In genomic region chr11:113972517-113972872, GRCm38 (mm10) we compare ENCODE assay signal across 9 mouse cellular contexts.
A peak's percentile ranks its signal among the peaks of the same experiment; 100 is the strongest.
DNase-seq lines count a peak whose midpoint lies in the region; ATAC-seq and TF ChIP-seq lines count a peak whose summit lies in the region.
"Had no signal": no experiment of that assay in that cellular context is flagged by ENCODE, and none has a peak within 500 bp of the region (broad histone marks: within the 10 kb centered on the region; RNA-seq: fewer than 3 reads in every experiment).

No protein-coding gene starts in this region.

- no peaks in the 10 kb centered on the region for H3K27me3 ChIP-seq in liver, adult 2 months (ENCODE audit: control insufficient read depth, insufficient read depth, low read length)
- H3K27me3 ChIP-seq in liver, embryonic 12.5 days (replicated peaks) = no peaks in the 10 kb centered on the region
- no peaks in the 10 kb centered on the region for H3K27me3 ChIP-seq in heart, adult 2 months (ENCODE audit: control insufficient read depth, insufficient read depth, low read length)
- no peaks in the 10 kb centered on the region for H3K27me3 ChIP-seq in kidney, adult 2 months (replicated peaks; ENCODE audit: control insufficient read depth, insufficient read depth, low read length)
- H3K27me3 ChIP-seq: megakaryocyte, embryonic 14.5 days had no signal

- no peak overlapping the region for H3K9ac ChIP-seq in liver, adult 2 months (ENCODE audit: low read depth, low read length)
- H3K9ac ChIP-seq in liver, embryonic 12.5 days = no peak overlapping the region
- H3K9ac ChIP-seq in heart, adult 2 months (ENCODE audit: low read depth, low read length) = no peak overlapping the region

- H3K27ac ChIP-seq in liver, adult 2 months (replicated peaks; ENCODE audit: insufficient read depth, low read depth, low read length) = no peak overlapping the region
- no peak overlapping the region for H3K27ac ChIP-seq in liver, embryonic 12.5 days
- no peak overlapping the region for H3K27ac ChIP-seq in heart, adult 2 months
- no peak overlapping the region for H3K27ac ChIP-seq in kidney, adult 2 months (ENCODE audit: insufficient read depth, low read depth, low read length)
- 0 out of 2 replicates have a peak overlapping the region, but pooled peaks have one; percentile 22 for H3K27ac ChIP-seq in olfactory bulb, adult 2 months (ENCODE audit: insufficient read depth, low read depth, low read length)

- ATAC-seq in liver, embryonic 12.5 days = no peak
- no peak for ATAC-seq in erythroblast, adult 5-6 weeks (replicated peaks; ENCODE audit: low FRiP score, poor library complexity, severe bottlenecking)

- H3K4me1 ChIP-seq in liver, adult 2 months (ENCODE audit: control insufficient read depth, insufficient read depth, low read length) = no peaks in the 10 kb centered on the region
- H3K4me1 ChIP-seq in liver, embryonic 12.5 days = peaks cover 7% of the 10 kb centered on the region; the same call in 1 of the 2 replicates
- H3K4me1 ChIP-seq in heart, adult 2 months (ENCODE audit: control insufficient read depth, insufficient read depth, low read length) = peaks cover 1% of the 10 kb centered on the region; the same call in 1 of the 2 replicates
- no peaks in the 10 kb centered on the region for H3K4me1 ChIP-seq in kidney, adult 2 months (ENCODE audit: control insufficient read depth, insufficient read depth, low read length)
- H3K4me1 ChIP-seq in olfactory bulb, adult 2 months (ENCODE audit: control insufficient read depth, insufficient read depth, low read length) = peaks cover 29% of the 10 kb centered on the region
- H3K4me1 ChIP-seq: megakaryocyte, embryonic 14.5 days had no signal

- DNase-seq in liver, adult 2 months (ENCODE audit: extremely low read depth, low read depth, low spot score) = peak; percentile 34
- peak; percentile 33 to 46 for DNase-seq in heart, adult 2 months
- DNase-seq in kidney, adult 2 months = peak; percentile 41
- no peak for DNase-seq in thymus, postnatal 14 days
- DNase-seq in left cerebral cortex, postnatal 36 days (ENCODE audit: low spot score in 2 of 2) = no peak

- intact Hi-C loops in heart, adult 2 months (cut with DNase I) = no loop called here
- intact Hi-C loops in left cerebral cortex, postnatal 36 days (cut with DNase I) = loop anchor here (5.0 kb wide), 1 partner anchor 95 kb away; the partner anchor contains the start of gene Sdk2

- H3K4me2 ChIP-seq in liver, embryonic 12.5 days = no peak overlapping the region

- no peak for TF ChIP-seq POLR2A in liver, adult 2 months (IDR thresholded peaks at IDR 0.05; ENCODE audit: extremely low read depth, insufficient read depth, low read length)
- TF ChIP-seq POLR2A in heart, adult 2 months (IDR thresholded peaks at IDR 0.05; ENCODE audit: insufficient read depth, low read depth, low read length) = no peak
- no peak for TF ChIP-seq POLR2A in kidney, adult 2 months (IDR thresholded peaks at IDR 0.05; ENCODE audit: low read depth, low read length)
- TF ChIP-seq POLR2A in olfactory bulb, adult 2 months (IDR thresholded peaks at IDR 0.05; ENCODE audit: insufficient read depth, low read depth, low read length) = no peak

- WGBS in liver, adult 2 months = 76% methylated on average over 3 of the region's 3 CpGs
- 46% methylated on average over 3 of the region's 3 CpGs for WGBS in liver, embryonic 12.5 days (ENCODE audit: insufficient replicate concordance)
- 30% methylated on average over 3 of the region's 3 CpGs for WGBS in heart, adult 2 months
- WGBS in kidney, adult 2 months = 53% methylated on average over 3 of the region's 3 CpGs
- 27% methylated on average over 3 of the region's 3 CpGs for WGBS in olfactory bulb, adult 2 months

- H3K4me3 ChIP-seq in liver, adult 2 months (ENCODE audit: insufficient read depth, low read depth, low read length) = no peak overlapping the region
- no peak overlapping the region for H3K4me3 ChIP-seq in liver, embryonic 12.5 days
- no peak overlapping the region for H3K4me3 ChIP-seq in heart, adult 2 months
- H3K4me3 ChIP-seq in kidney, adult 2 months (ENCODE audit: insufficient read depth, low read depth, low read length) = no peak overlapping the region
- no peak overlapping the region for H3K4me3 ChIP-seq in olfactory bulb, adult 2 months (ENCODE audit: insufficient read depth, low read depth, low read length)

- TF ChIP-seq EP300 in heart, adult 2 months (IDR thresholded peaks at IDR 0.05; ENCODE audit: insufficient read depth, low read depth, low read length) = no peak

- H3K9me3 ChIP-seq in liver, embryonic 12.5 days (replicated peaks) = peaks cover 43% of the 10 kb centered on the region

- no peaks in the 10 kb centered on the region for H3K36me3 ChIP-seq in liver, adult 2 months (ENCODE audit: control insufficient read depth, insufficient read depth, low read length)
- H3K36me3 ChIP-seq in liver, embryonic 12.5 days = 0 out of 2 replicates have a peak, but pooled peaks cover 3% of the 10 kb centered on the region
- no peaks in the 10 kb centered on the region for H3K36me3 ChIP-seq in heart, adult 2 months (ENCODE audit: control insufficient read depth, insufficient read depth, low read length)
- H3K36me3 ChIP-seq in kidney, adult 2 months (ENCODE audit: control insufficient read depth, insufficient read depth, low read length) = no peaks in the 10 kb centered on the region

- H3K79me2 ChIP-seq in liver, adult 2 months (ENCODE audit: control insufficient read depth, insufficient read depth, low read length) = no peaks in the 10 kb centered on the region
- no peaks in the 10 kb centered on the region for H3K79me2 ChIP-seq in heart, adult 2 months (replicated peaks; ENCODE audit: control insufficient read depth, insufficient read depth, low read length)

- no peak for TF ChIP-seq CTCF in liver, adult 2 months (IDR thresholded peaks at IDR 0.05; ENCODE audit: low read depth, low read length)
- no peak for TF ChIP-seq CTCF in heart, adult 2 months (IDR thresholded peaks at IDR 0.05)
- no peak for TF ChIP-seq CTCF in kidney, adult 2 months (conservative IDR thresholded peaks at IDR 0.05; ENCODE audit: insufficient read depth, insufficient read length, low read depth, low read length)
- TF ChIP-seq CTCF in olfactory bulb, adult 2 months (IDR thresholded peaks at IDR 0.05; ENCODE audit: insufficient read depth, low read depth, low read length) = no peak

Comparison
In these comparisons a context has a peak if more than half of its experiments do, and no peak if none do; other contexts are left out.
1. DNase-seq: peak in liver, adult 2 months (single experiment), heart, adult 2 months (2 of 2) and kidney, adult 2 months (single experiment); none in thymus, postnatal 14 days (single experiment) and left cerebral cortex, postnatal 36 days (0 of 2).